Mouse (Mus musculus) kidney, postnatal 0 days (tissue): ENCODE results near the gene Zbtb49. TPM values are rescaled to one million over a fixed set of nuclear protein-coding genes. Genes with fewer than 3 reads are reported as not detected.
A peak's percentile ranks its signal among the peaks of the same experiment; 100 is the strongest.

Experiments
- ATAC-seq: fragments of 200-750 bp; cut with Nextera tagmentation; replicated peaks from 2 replicates; pipeline ENCODE4 v1.8.0; 2017; ENCODE audit warnings: low read depth, moderate number of reproducible peaks, moderate TSS enrichment, moderate library complexity; ENCODE audit not compliant: low FRiP score
- DNase-seq: peaks from one replicate; pipeline ENCODE4 v3.0.0-alpha.2; 2016; ENCODE audit warnings: low spot score
- H3K27ac ChIP-seq: fragments of 300-500 bp; sonication (generic); 2 replicates; pipeline ENCODE4 v1.5.1; 2014; ENCODE audit warnings: mild to moderate bottlenecking
- H3K27me3 ChIP-seq: fragments of 300-500 bp; sonication (generic); 2 replicates; pipeline ENCODE4 v1.6.1; 2014; ENCODE audit warnings: low read length, mixed read lengths; ENCODE audit not compliant: insufficient read depth
- H3K36me3 ChIP-seq: fragments of 300-500 bp; sonication (generic); 2 replicates; pipeline ENCODE4 v1.6.1; 2014; ENCODE audit warnings: low read length, mixed read lengths; ENCODE audit not compliant: insufficient read depth
- H3K4me1 ChIP-seq: fragments of 300-500 bp; sonication (generic); replicated peaks from 2 replicates; pipeline ENCODE4 v1.6.1; 2014; ENCODE audit warnings: antibody characterized with exemption, low read length, mixed read lengths; ENCODE audit not compliant: insufficient read depth
- H3K4me2 ChIP-seq: fragments of 300-500 bp; sonication (generic); 2 replicates; pipeline ENCODE4 v1.6.1; 2014; ENCODE audit warnings: mild to moderate bottlenecking, low read length, moderate library complexity, mixed read lengths
- H3K4me3 ChIP-seq: fragments of 300-500 bp; sonication (generic); replicated peaks from 2 replicates; pipeline ENCODE4 v1.5.1; 2014; ENCODE audit warnings: low read depth, low read length
- H3K9ac ChIP-seq: fragments of 300-500 bp; sonication (generic); 2 replicates; pipeline ENCODE4 v1.6.1; 2014; ENCODE audit warnings: low read depth, low read length
- H3K9me3 ChIP-seq: fragments of 300-500 bp; sonication (generic); replicated peaks from 2 replicates; pipeline ENCODE4 v1.6.1; 2016; ENCODE audit warnings: low read length, inconsistent platforms, mixed read lengths
- CTCF ChIP-seq: IDR thresholded peaks from 2 replicates; pipeline ENCODE4 v1.5.1; 2016; ENCODE audit warnings: antibody characterized with exemption, low read depth, mild to moderate bottlenecking, moderate library complexity
- WGBS: fragments of 180-500 bp; shearing (Covaris S2); extraction: QIAGEN DNeasy Blood & Tissue Kit; methylation state at CpG from one replicate; pipeline ENCODE4 v1.1.7; 2014; 5-methylcytosine and 5-hydroxymethylcytosine counted together
- polyA plus RNA-seq: library from polyadenylated mRNA; unstranded; fragments of >200 nt; fragmentation: Nextera tagmentation; extraction: Ambion mirVana; gene quantifications from 2 replicates; pipeline ENCODE4 v1.2.1, GENCODE M21; 2015

Zbtb49 gene
- polyA plus RNA-seq, 1 experiment from 2014 or later, result 8.4 TPM

GRCm38 (mm10) chr5:38184688-38185285 lies 35.5 kb downstream of the Zbtb49 start:
- Histone ChIP-seq H3K36me3 (no peaks in the 10 kb centered on the region), H3K4me1 (no peaks in the 10 kb centered on the region), H3K9me3 (no peaks in the 10 kb centered on the region), H3K27ac (no peak overlapping the region), H3K9ac (no peak overlapping the region), H3K27me3 (no peaks in the 10 kb centered on the region), H3K4me3 (no peak overlapping the region), H3K4me2 (no peak overlapping the region)
- TF ChIP-seq CTCF, result no peak
- 78% methylated on average over 6 of the region's 6 CpGs for WGBS
- ATAC-seq, result no peak
- no peak for DNase-seq

GRCm38 (mm10) chr5:38174256-38174912 lies 45.9 kb downstream of the Zbtb49 start:
- no peaks in the 10 kb centered on the region for H3K36me3 ChIP-seq
- H3K9ac ChIP-seq, result no peak overlapping the region
- no peak for TF ChIP-seq CTCF
- H3K4me2 ChIP-seq, result no peak overlapping the region
- no peaks in the 10 kb centered on the region for H3K4me1 ChIP-seq
- WGBS, result 69% methylated on average over 16 of the region's 16 CpGs
- no peak overlapping the region for H3K4me3 ChIP-seq
- no peak overlapping the region for H3K27ac ChIP-seq
- no peaks in the 10 kb centered on the region for H3K27me3 ChIP-seq
- ATAC-seq (no peak), DNase-seq (no peak)
- H3K9me3 ChIP-seq, result no peaks in the 10 kb centered on the region

GRCm38 (mm10) chr5:38173766-38174165 lies 46.5 kb downstream of the Zbtb49 start:
- no peak overlapping the region for H3K9ac ChIP-seq
- peak; percentile 19 for DNase-seq

GRCm38 (mm10) chr5:38168497-38168896 lies 51.8 kb downstream of the Zbtb49 start:
- H3K27me3 ChIP-seq, result no peaks in the 10 kb centered on the region
- no peak overlapping the region for H3K9ac ChIP-seq
- no peak overlapping the region for H3K4me3 ChIP-seq
- no peak overlapping the region for H3K27ac ChIP-seq
- TF ChIP-seq CTCF, result no peak
- 69% methylated on average over 11 of the region's 11 CpGs for WGBS
- no peaks in the 10 kb centered on the region for H3K4me1 ChIP-seq
- H3K36me3 ChIP-seq, result no peaks in the 10 kb centered on the region
- no peaks in the 10 kb centered on the region for H3K9me3 ChIP-seq
- DNase-seq (no peak), ATAC-seq (no peak)
- H3K4me2 ChIP-seq, result no peak overlapping the region

More at GRCm38 (mm10) chr5:38173766-38174165, 46.5 kb downstream of the Zbtb49 start:
- Histone ChIP-seq H3K4me3 (no peak overlapping the region), H3K4me1 (no peaks in the 10 kb centered on the region), H3K4me2 (no peak overlapping the region), H3K36me3 (no peaks in the 10 kb centered on the region), H3K27me3 (no peaks in the 10 kb centered on the region), H3K9me3 (no peaks in the 10 kb centered on the region), H3K27ac (no peak overlapping the region)
- TF ChIP-seq CTCF, result no peak
- WGBS, result 40% methylated on average over 5 of the region's 5 CpGs
- ATAC-seq, result no peak

GRCm38 (mm10) chr5:38159634-38160413 lies 60.4 kb downstream of the Zbtb49 start, which contains the start of gene Nsg1:
TSS of gene Nsg1 (minus strand) at chr5:38159907.
- DNase-seq (peak; percentile 8), ATAC-seq (peak; percentile 22; the same call in 1 of the 2 replicates)
- Histone ChIP-seq H3K27ac (no peak within 1 kb of the TSS), H3K9me3 (no peaks in the 10 kb centered on the region), H3K4me1 (no peaks in the 10 kb centered on the region; the same call in 1 of the 2 replicates), H3K4me3 (peak within 1 kb of the TSS; percentile 71), H3K9ac (peak within 1 kb of the TSS; percentile 67), H3K27me3 (peaks cover 5% of the 10 kb centered on the region; the same call in 1 of the 2 replicates), H3K4me2 (peak within 1 kb of the TSS; percentile 96), H3K36me3 (0 out of 2 replicates have a peak, but pooled peaks cover 3% of the 10 kb centered on the region)
- WGBS, result 9% methylated on average over 35 of the region's 35 CpGs
- TF ChIP-seq CTCF, result no peak
